Mouse (Mus musculus) spleen, adult 2 months (tissue): ENCODE measurements around the gene Rpl4. TPM values are rescaled to one million over a fixed set of nuclear protein-coding genes. Genes with fewer than 3 reads are reported as not detected.
"Not testable (repeated sequence)": the region's sequence is repeated elsewhere in the genome, so short reads cannot be mapped to it uniquely, and the experiment has no call there.

Experiments
- DNase-seq, 2 experiments: peaks; one replicate each; pipeline versions ENCODE4 v3.0.0 to v3.0.0-alpha.2; 2012 to 2021; ENCODE audit warnings: low spot score in 2 of 2, low read depth in 1 of 2
- H3K27ac ChIP-seq: fragments of 200-500 bp; 2 replicates; pipeline ENCODE4 v1.5.1; 2012; ENCODE audit warnings: low read length, inconsistent platforms; ENCODE audit not compliant: insufficient read depth
- H3K27me3 ChIP-seq: fragments of 200-500 bp; 2 replicates; pipeline ENCODE4 v1.6.1; 2012; ENCODE audit warnings: mild to moderate bottlenecking, moderate library complexity, low read length, inconsistent platforms; ENCODE audit not compliant: control insufficient read depth, insufficient read depth
- H3K36me3 ChIP-seq: fragments of 200-500 bp; 2 replicates; pipeline ENCODE4 v1.6.1; 2012; ENCODE audit warnings: mild to moderate bottlenecking, low read length, inconsistent platforms; ENCODE audit not compliant: control insufficient read depth, insufficient read depth
- H3K4me1 ChIP-seq: fragments of 200-500 bp; 2 replicates; pipeline ENCODE4 v1.6.1; 2011; ENCODE audit warnings: inconsistent platforms; ENCODE audit not compliant: control insufficient read depth, insufficient read depth, insufficient read length
- H3K4me3 ChIP-seq: fragments of 200-500 bp; 2 replicates; pipeline ENCODE4 v1.5.1; 2011; ENCODE audit warnings: mild to moderate bottlenecking, inconsistent platforms; ENCODE audit not compliant: insufficient read depth, insufficient read length; ENCODE audit errors: extremely low read depth
- CTCF ChIP-seq: fragments of 200-500 bp; IDR thresholded peaks from 2 replicates; pipeline ENCODE4 v1.5.1; 2011; ENCODE audit warnings: mild to moderate bottlenecking, inconsistent platforms; ENCODE audit not compliant: insufficient read depth, insufficient read length, insufficient replicate concordance; ENCODE audit errors: extremely low read depth
- POLR2A ChIP-seq: fragments of 200-500 bp; IDR thresholded peaks from 2 replicates; pipeline ENCODE4 v1.6.1; 2011; ENCODE audit warnings: low read depth, low read length, inconsistent platforms
- WGBS: fragments of 180-500 bp; shearing (Covaris S2); methylation state at CpG from one replicate; pipeline ENCODE4 v1.1.7; 2018; 5-methylcytosine and 5-hydroxymethylcytosine counted together
- polyA plus RNA-seq: library from polyadenylated mRNA; depleted of rRNA; stranded (reverse); fragments of >200 nt; gene quantifications from 2 replicates; pipeline ENCODE4 v1.2.3, GENCODE M21; 2012

Rpl4 gene
- polyA plus RNA-seq, 1 experiment, result 442 TPM

DNA sequence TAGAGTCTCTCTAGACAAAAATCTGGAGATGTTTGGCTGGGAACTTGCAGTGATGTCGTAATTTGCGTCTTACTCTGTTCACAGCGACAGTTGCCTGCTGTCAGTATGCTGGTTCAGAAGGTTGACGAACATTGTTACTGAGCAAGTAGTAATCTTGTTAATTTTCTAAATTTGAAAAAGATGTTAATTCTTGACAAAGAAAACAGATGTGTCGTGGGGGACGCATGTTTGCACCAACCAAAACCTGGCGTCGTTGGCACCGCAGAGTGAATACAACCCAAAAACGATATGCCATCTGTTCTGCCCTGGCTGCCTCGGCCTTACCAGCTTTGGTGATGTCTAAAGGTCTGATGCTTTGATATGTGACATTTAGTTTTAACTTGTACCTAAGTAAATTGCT, 2.2 kb downstream of the Rpl4 start:
- Histone ChIP-seq H3K36me3 (peaks cover 27% of the 10 kb centered on the region), H3K4me1 (peaks cover 3% of the 10 kb centered on the region; the same call in 1 of the 2 replicates), H3K4me3 (no peak overlapping the region), H3K27me3 (no peaks in the 10 kb centered on the region), H3K27ac (no peak overlapping the region)
- DNase-seq, result no peak
- 92% methylated on average over 11 of the region's 11 CpGs for WGBS
- TF ChIP-seq POLR2A (no peak), CTCF (no peak)

DNA sequence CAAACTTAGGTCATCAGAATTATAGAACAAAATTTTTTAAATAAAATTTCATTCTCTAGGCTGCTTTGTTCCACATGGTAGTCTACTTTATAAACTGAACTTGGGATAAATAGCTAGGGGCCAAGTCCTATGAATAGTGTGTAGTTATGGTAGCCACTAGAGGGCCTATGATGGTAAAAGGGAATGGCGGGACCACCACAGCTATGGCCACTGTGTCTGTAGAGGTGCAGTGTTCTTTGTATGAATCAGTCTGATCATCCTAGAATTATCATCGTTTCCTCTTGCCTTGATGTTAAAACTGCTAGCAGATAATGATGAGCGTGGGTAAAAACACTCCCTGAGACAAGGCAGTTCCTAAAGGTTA, 5.4 kb downstream of the Rpl4 start:
- Histone ChIP-seq H3K36me3 (peaks cover 36% of the 10 kb centered on the region), H3K4me3 (no peak overlapping the region), H3K27me3 (no peaks in the 10 kb centered on the region), H3K27ac (no peak overlapping the region), H3K4me1 (no peaks in the 10 kb centered on the region)
- TF ChIP-seq CTCF, result no peak
- TF ChIP-seq POLR2A, result no peak
- WGBS, result 61% methylated on average over 3 of the region's 3 CpGs
- no peak for DNase-seq

DNA sequence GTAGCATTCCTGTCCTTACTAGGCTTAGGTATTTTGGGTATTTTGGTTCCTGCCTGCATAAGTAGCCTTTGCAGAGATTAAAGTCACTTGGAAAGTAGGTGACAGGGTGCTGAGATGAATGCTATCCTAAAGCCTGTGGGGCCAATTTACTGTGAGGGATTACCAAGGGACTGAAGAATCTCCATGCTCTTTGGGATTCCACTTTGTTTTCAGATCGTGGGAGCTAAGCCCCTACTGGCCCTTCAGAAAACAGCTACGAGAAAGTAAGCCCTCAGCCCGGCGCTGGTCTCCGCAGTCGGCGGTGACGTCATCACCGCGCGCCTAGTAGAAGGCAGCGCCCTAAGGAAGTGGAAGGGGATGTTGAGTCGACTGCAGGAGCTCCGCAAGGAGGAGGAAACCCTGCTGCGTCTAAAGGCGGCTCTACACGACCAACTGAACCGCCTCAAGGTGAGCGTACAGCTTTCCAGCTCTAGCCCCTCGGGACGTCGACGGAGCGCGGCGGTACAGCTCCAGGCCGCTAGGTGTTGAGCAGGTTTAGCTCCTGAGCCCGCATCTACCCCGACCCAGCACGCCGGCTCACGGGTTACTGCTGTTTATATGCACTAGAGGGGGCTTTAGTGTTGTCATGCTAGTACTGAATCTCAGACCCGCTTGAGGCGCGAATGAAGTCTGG, 5.9 kb downstream of the Rpl4 start, which contains the start of gene Snapc5:
TSS of gene Snapc5 (plus strand) at position 301 of the 673 bp plus-strand sequence.
- no peaks in the 10 kb centered on the region for H3K27me3 ChIP-seq
- peak within 1 kb of the TSS; percentile 89 for H3K27ac ChIP-seq
- peak within 1 kb of the TSS; percentile 87 for H3K4me3 ChIP-seq
- peak; percentile 23; the same call in 1 of the 2 replicates for TF ChIP-seq CTCF
- TF ChIP-seq POLR2A, result peak; percentile 74
- no peaks in the 10 kb centered on the region for H3K4me1 ChIP-seq
- WGBS, result under 1% methylated on average over 35 of the region's 35 CpGs
- DNase-seq, result peak; percentile 85 to 89
- peaks cover 36% of the 10 kb centered on the region for H3K36me3 ChIP-seq

DNA sequence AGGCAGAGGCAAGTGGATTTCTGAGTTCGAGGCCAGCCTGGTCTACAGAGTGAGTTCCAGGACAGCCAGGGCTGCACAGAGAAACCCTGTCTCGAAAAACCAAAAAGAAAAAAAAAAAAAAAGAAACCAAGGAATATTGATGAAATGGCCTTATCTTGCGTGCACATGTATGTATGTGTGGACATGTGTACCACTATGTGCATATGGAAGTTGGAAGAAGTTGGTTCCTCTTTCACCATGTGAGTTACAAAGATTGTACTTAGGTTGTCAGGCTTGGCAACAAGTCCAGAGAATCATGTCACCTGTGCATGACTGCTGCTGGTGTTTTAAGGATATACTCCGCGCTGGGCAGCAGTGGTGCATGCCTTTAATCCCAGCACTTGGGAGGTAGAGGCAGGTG, 10.1 kb downstream of the Rpl4 start:
- WGBS, result 91% methylated on average over 5 of the region's 5 CpGs
- H3K27ac ChIP-seq, DNase-seq: not testable (repeated sequence)

DNA sequence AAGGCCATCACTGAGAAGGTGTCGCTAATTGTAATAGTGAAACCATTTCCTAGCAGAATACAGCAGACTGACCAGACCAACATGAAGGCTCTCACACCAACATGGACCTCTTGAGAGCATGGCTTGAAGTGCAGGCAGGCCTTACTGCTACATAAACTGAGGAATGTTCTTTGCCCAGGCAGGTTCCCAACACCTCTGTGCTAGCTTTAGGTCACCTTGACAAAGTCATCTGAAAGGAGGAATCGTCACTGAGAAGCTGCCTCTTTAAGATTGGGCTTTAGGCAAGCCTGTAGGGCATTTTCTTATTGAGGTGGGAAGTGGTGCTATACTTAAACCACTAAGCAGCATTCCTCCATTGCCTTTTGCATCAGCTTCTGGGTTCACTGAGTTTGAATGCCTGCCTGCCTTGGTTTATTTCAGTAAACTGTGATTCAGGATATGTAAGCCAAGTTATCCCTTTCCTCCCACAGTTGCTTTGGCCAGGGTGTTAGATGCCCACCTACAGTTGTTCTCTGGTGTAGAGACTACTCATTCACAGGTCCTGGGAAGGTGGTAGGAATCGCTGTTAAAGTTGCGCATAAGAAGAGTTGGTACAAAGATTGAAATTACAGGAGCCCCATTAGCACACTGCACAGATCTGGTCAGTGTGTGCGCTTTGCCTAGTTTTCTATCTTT, 11.1 kb downstream of the Rpl4 start:
- H3K27me3 ChIP-seq, result no peaks in the 10 kb centered on the region
- DNase-seq, result no peak
- TF ChIP-seq POLR2A, result no peak
- TF ChIP-seq CTCF, result no peak
- H3K36me3 ChIP-seq, result peaks cover 25% of the 10 kb centered on the region
- 93% methylated on average over 5 of the region's 5 CpGs for WGBS
- H3K27ac ChIP-seq, result no peak overlapping the region
- H3K4me1 ChIP-seq, result no peaks in the 10 kb centered on the region
- no peak overlapping the region for H3K4me3 ChIP-seq

More for the DNA sequence above, 10.1 kb downstream of the Rpl4 start:
- peaks cover 23% of the 10 kb centered on the region for H3K36me3 ChIP-seq
- not testable (repeated sequence) for H3K4me1 ChIP-seq, H3K27me3 ChIP-seq, H3K4me3 ChIP-seq

DNA sequence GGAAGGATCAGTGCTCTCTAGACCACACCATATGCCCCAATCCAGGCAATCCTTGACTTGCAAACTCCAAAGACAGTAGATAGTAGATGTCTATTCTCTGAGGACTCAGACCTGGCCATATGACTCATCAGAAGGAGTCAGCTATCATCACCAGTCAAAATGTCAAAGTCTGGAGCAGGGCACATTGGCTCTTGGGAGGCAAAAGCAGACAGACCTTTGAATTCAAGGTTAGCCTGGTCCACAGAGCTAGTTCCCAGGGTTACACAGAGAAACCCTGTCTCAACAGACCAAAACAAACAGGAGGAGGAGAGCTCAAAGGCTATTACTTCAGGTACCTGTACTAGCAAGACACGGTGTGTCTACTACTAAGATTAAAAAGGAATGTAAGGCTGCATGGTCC, 20.7 kb downstream of the Rpl4 start:
- H3K4me3 ChIP-seq, result no peak overlapping the region
- no peak overlapping the region for H3K27ac ChIP-seq
- no peaks in the 10 kb centered on the region for H3K27me3 ChIP-seq
- TF ChIP-seq CTCF (no peak), POLR2A (no peak)
- H3K36me3 ChIP-seq, result peaks cover 20% of the 10 kb centered on the region
- 88% methylated on average over 1 of the region's 1 CpGs for WGBS
- no peak for DNase-seq
- H3K4me1 ChIP-seq, result no peaks in the 10 kb centered on the region

DNA sequence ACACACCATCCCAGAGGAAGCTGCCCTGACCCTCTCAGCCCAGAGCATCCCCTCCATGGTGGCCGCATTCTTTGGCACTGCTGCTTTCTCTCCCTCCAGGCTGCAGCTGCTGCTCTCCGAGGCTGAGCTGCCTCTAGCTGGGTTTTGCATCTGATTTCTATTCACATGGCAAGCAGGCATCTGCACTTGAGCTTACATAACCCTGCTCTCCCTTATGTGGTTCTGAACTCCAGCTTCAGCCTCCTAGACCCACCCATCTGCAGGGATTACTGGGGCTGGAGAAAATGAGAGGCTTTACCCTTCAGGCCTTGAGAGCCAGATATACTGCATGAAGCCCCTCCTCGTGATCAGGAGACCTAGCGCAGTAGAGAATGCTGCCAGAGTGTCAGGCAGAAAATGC, 22.4 kb downstream of the Rpl4 start:
- no peak overlapping the region for H3K27ac ChIP-seq
- 93% methylated on average over 4 of the region's 4 CpGs for whole genome bisulfite sequencing
- no peak overlapping the region for H3K4me3 ChIP-seq
- DNase-seq, result no peak
- TF ChIP-seq CTCF (no peak), POLR2A (no peak)
- no peaks in the 10 kb centered on the region for H3K4me1 ChIP-seq
- H3K27me3 ChIP-seq, result no peaks in the 10 kb centered on the region
- peaks cover 20% of the 10 kb centered on the region for H3K36me3 ChIP-seq
